Mouse (Mus musculus): Measurements from ENCODE around the gene Map4k4.

- no peak for TF ChIP-seq CTCF (IDR thresholded peaks at IDR 0.05; ENCODE audit: extremely low read depth, insufficient read depth, low read length)
- no peak for TF ChIP-seq POLR2A (IDR thresholded peaks at IDR 0.05; ENCODE audit: extremely low read depth, insufficient read depth, low read length)
Observed at GRCm38 (mm10) chr1:39859213-39859612, 41.5 kb upstream of the Map4k4 start.
